Mouse (Mus musculus) heart, adult 11 months (tissue): ENCODE measurements around the gene Slc46a3.

Experiments
- DNase-seq: peaks from one replicate; pipeline ENCODE4 v3.0.0; 2022

The Slc46a3 gene

DNA sequence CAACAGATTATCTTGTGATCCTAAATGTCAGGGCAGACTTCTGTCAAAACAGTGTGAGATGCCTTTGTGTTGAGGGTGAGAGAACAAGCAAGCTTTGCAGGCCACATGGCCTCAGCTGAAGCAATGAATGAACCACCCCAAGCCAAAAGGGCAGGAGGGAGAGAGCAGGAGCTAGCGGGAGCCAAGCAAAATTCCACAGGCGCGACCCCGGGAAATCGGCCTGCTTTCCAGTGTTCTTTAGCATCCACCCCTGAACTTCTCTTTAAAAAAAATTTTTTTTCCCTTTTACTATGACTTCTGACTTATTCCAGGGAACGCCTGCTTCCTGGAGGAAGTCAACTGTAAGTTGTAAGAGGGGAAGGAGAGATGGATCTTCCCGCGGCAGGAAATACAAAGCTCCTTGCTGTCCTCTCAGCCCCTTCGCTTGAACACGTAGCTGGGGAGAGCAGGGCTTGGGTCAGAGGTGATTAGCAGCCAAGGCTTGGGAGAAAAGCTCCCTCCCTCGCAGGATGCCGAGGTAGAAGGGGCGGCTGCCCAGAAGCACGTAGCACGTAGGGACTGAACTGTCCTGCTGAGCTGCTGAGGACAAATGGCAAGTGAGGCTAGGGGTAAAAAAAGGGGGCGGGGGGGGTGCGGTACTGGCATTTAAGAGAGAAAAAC, 59.6 kb downstream of the Slc46a3 start:
- DNase-seq: peak; percentile 88

DNA sequence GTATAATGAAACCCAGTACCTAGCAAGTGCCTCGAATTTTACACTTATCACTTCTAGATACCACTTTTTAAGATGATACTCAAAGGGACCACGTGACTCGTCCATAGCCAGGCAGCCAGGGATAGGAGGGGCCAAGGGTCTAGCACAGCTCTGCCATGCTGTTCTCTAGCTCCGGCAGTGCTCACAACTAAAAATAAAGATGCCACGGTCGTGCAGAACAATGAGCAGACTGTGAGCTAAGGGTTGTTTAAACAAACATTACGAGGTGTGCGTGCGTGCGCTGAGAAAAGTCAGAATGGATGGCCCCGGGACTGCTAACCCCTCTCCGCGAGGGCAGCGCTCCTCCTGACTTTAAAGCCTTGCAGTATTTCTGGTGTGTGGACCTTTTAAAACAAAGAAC, 61.8 kb downstream of the Slc46a3 start:
- no peak for DNase-seq

DNA sequence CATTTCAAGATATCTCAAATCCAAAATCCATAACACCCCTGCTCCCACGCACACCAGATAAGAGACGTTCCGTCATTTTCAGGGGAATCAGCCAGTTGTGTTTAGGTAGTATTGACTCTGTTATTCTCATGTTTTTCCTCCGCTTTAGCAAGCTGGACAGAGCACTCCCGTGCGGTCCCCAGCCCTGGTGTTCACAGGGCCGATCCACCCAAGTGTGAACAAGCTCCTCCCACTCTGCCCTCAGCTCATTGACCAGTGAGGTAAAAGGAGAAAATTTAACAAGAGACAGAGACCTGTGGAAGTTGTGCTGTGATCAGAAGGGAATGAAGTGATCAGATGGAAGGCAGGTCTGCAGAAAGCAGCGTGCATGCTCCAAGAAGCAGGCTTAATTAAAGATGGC, 65.8 kb downstream of the Slc46a3 start:
- no peak for DNase-seq
